Mouse (Mus musculus) 3T3-L1 (cell line): ENCODE measurements around the gene Selenoh.

ENCODE experiments used
- DNase-seq: peaks from one replicate; pipeline ENCODE4 v3.0.0-alpha.2; 2015; ENCODE audit warnings: low read depth, low spot score

The Selenoh gene

GRCm38 (mm10) chr2:84670569-84670933, at the start of gene Selenoh:
TSS of gene Selenoh (minus strand) at chr2:84670770.
- DNase-seq, result peak; percentile 98

GRCm38 (mm10) chr2:84717357-84717756, 46.8 kb upstream of the Selenoh start:
- DNase-seq, result peak; percentile 48

GRCm38 (mm10) chr2:84716423-84717355, 46.1 kb upstream of the Selenoh start:
- peak; percentile 84 for DNase-seq

- peak; percentile 99 for DNase-seq
Measured at GRCm38 (mm10) chr2:84715562-84716361, 45.2 kb upstream of the Selenoh start.

GRCm38 (mm10) chr2:84714811-84715561, 44.4 kb upstream of the Selenoh start, which contains the start of gene Zdhhc5:
TSS of gene Zdhhc5 (minus strand) at chr2:84715180.
- DNase-seq, result peak; percentile 96

GRCm38 (mm10) chr2:84714422-84714810, 43.8 kb upstream of the Selenoh start:
- DNase-seq, result peak; percentile 27

GRCm38 (mm10) chr2:84711898-84712297, 41.3 kb upstream of the Selenoh start:
- no peak for DNase-seq

- DNase-seq, result no peak
Measured at GRCm38 (mm10) chr2:84707523-84707922, 37.0 kb upstream of the Selenoh start.

GRCm38 (mm10) chr2:84705295-84705694, 34.7 kb upstream of the Selenoh start:
- no peak for DNase-seq

- peak; percentile 42 for DNase-seq
Measured at GRCm38 (mm10) chr2:84704329-84704728, 33.8 kb upstream of the Selenoh start.

- no peak for DNase-seq
Measured at GRCm38 (mm10) chr2:84703497-84703896, 32.9 kb upstream of the Selenoh start.

- DNase-seq, result no peak
Measured at GRCm38 (mm10) chr2:84695007-84695695, 24.6 kb upstream of the Selenoh start.

GRCm38 (mm10) chr2:84690050-84690449, 19.5 kb upstream of the Selenoh start:
- no peak for DNase-seq

GRCm38 (mm10) chr2:84688080-84688844, 17.7 kb upstream of the Selenoh start:
- no peak for DNase-seq

GRCm38 (mm10) chr2:84682605-84683183, 12.1 kb upstream of the Selenoh start:
- no peak for DNase-seq

GRCm38 (mm10) chr2:84679016-84679415, 8.4 kb upstream of the Selenoh start, which contains the start of gene Tmx2:
TSS of gene Tmx2 (minus strand) at chr2:84679140.
- DNase-seq, result peak; percentile 34

- DNase-seq, result peak; percentile 100
Measured at GRCm38 (mm10) chr2:84677968-84678880, 7.7 kb upstream of the Selenoh start, which contains the start of the genes Gm28635 and Med19. TSS of gene Gm28635 (minus strand) at chr2:84678041. TSS of gene Med19 (plus strand) at chr2:84678402.

- DNase-seq, result no peak
Measured at GRCm38 (mm10) chr2:84677270-84677967, 6.8 kb upstream of the Selenoh start.
